Mouse (Mus musculus) adrenal gland, adult 2 months (tissue): ENCODE measurements around the gene Gm9040. TPM values are rescaled to one million over a fixed set of nuclear protein-coding genes. Genes with fewer than 3 reads are reported as not detected.
"Not testable (repeated sequence)": the region's sequence is repeated elsewhere in the genome, so short reads cannot be mapped to it uniquely, and the experiment has no call there.

Experiments
- DNase-seq: peaks from one replicate; pipeline ENCODE4 v3.0.0; 2021
- long read RNA-seq: library from polyadenylated mRNA; stranded (forward); transcript quantifications from one replicate; pipeline ENCODE4 v2.0.0, GENCODE M21; 2021
- polyA plus RNA-seq: library from polyadenylated mRNA; depleted of rRNA; stranded (reverse); fragments of >200 nt; gene quantifications from 2 replicates; pipeline ENCODE4 v1.2.3, GENCODE M21; 2012; rRNA removed
- total RNA-seq, 2 experiments: library from RNA; stranded (reverse); gene quantifications; 2 replicates each; pipeline ENCODE4 v1.2.3; 2021

The Gm9040 gene
- total RNA-seq (not detected), polyA plus RNA-seq (not detected in 2 replicates)
- long read RNA-seq, result 0 reads

- not testable (repeated sequence) for DNase-seq
These were observed at the start of gene Gm9040 for GRCm38 (mm10) chr10:118326869-118327268. Gene Gm9040 (minus strand): TSS chr10:118326969.

GRCm38 (mm10) chr10:118370443-118370842 is 43.7 kb upstream of the Gm9040 start:
- peak; percentile 75 for DNase-seq

- DNase-seq, result no peak
These were observed 42.7 kb upstream of the Gm9040 start for GRCm38 (mm10) chr10:118369518-118369917.

- DNase-seq, result not testable (repeated sequence)
These were observed 27.2 kb upstream of the Gm9040 start, which contains the start of gene Gm9049 for GRCm38 (mm10) chr10:118354005-118354404. Gene Gm9049 (minus strand): TSS chr10:118354105.

GRCm38 (mm10) chr10:118348579-118348978 is 21.8 kb upstream of the Gm9040 start, which contains the start of gene Gm9048:
Gene Gm9048 (minus strand): TSS chr10:118348679.
- DNase-seq, result not testable (repeated sequence)

- not testable (repeated sequence) for DNase-seq
These were observed 16.4 kb upstream of the Gm9040 start, which contains the start of gene Gm9046 for GRCm38 (mm10) chr10:118343155-118343554. Gene Gm9046 (minus strand): TSS chr10:118343255.

GRCm38 (mm10) chr10:118337731-118338130 is 11.0 kb upstream of the Gm9040 start, which contains the start of gene Gm9045:
Gene Gm9045 (minus strand): TSS chr10:118337831.
- DNase-seq, result not testable (repeated sequence)

- DNase-seq, result not testable (repeated sequence)
These were observed 5.5 kb upstream of the Gm9040 start, which contains the start of gene Gm9044 for GRCm38 (mm10) chr10:118332308-118332707. Gene Gm9044 (minus strand): TSS chr10:118332408.

GRCm38 (mm10) chr10:118319024-118319423 is 7.7 kb downstream of the Gm9040 start:
- no peak for DNase-seq

GRCm38 (mm10) chr10:118302133-118302532 is 24.6 kb downstream of the Gm9040 start:
- DNase-seq, result not testable (repeated sequence)

- DNase-seq, result no peak
These were observed 31.8 kb downstream of the Gm9040 start, which contains the start of gene Iltifb for GRCm38 (mm10) chr10:118294938-118295337. Gene Iltifb (minus strand): TSS chr10:118295038.

- not testable (repeated sequence) for DNase-seq
These were observed 43.8 kb downstream of the Gm9040 start for GRCm38 (mm10) chr10:118283016-118283415.

GRCm38 (mm10) chr10:118282565-118282964 is 44.2 kb downstream of the Gm9040 start:
- not testable (repeated sequence) for DNase-seq

GRCm38 (mm10) chr10:118278069-118278468 is 48.7 kb downstream of the Gm9040 start:
- not testable (repeated sequence) for DNase-seq

Other genes with a start within 250 kb of the Gm9040 start
- 10 to 100 TPM in 1 of 2 experiments, 1 to 10 TPM in 1; 8.0 to 16.3 TPM for gene Mdm1, start 185.2 kb downstream of the Gm9040 start, total RNA-seq
- gene Mdm1, start 185.2 kb downstream of the Gm9040 start, polyA plus RNA-seq, result 1.8 and 2.3 TPM in 2 replicates
- gene Il22, start 122.0 kb downstream of the Gm9040 start, total RNA-seq, result not detected
- not detected in 2 replicates for gene Il22, start 122.0 kb downstream of the Gm9040 start, polyA plus RNA-seq
- gene Gm32717, start 86.2 kb downstream of the Gm9040 start, total RNA-seq, result under 1 TPM; 0.37 to 0.48 TPM
- not detected in 2 replicates for gene Gm32717, start 86.2 kb downstream of the Gm9040 start, polyA plus RNA-seq
- gene Gm32802, start 68.3 kb downstream of the Gm9040 start, total RNA-seq, result under 1 TPM; 0.37 to 0.48 TPM
- not detected in 2 replicates for gene Gm32802, start 68.3 kb downstream of the Gm9040 start, polyA plus RNA-seq
- gene Iltifb, start 31.9 kb downstream of the Gm9040 start, total RNA-seq, result not detected
- gene Iltifb, start 31.9 kb downstream of the Gm9040 start, polyA plus RNA-seq, result not detected in 2 replicates
- not detected for gene Gm9044, start 5.4 kb upstream of the Gm9040 start, total RNA-seq
- not detected in 2 replicates for gene Gm9044, start 5.4 kb upstream of the Gm9040 start, polyA plus RNA-seq
- not detected for gene Gm9045, start 10.9 kb upstream of the Gm9040 start, total RNA-seq
- not detected in 2 replicates for gene Gm9045, start 10.9 kb upstream of the Gm9040 start, polyA plus RNA-seq
- gene Gm9046, start 16.3 kb upstream of the Gm9040 start, total RNA-seq, result not detected
- gene Gm9046, start 16.3 kb upstream of the Gm9040 start, polyA plus RNA-seq, result not detected in 2 replicates
- gene Gm9048, start 21.7 kb upstream of the Gm9040 start, total RNA-seq, result not detected
- not detected in 2 replicates for gene Gm9048, start 21.7 kb upstream of the Gm9040 start, polyA plus RNA-seq
- gene Gm9049, start 27.1 kb upstream of the Gm9040 start, total RNA-seq, result not detected
- gene Gm9049, start 27.1 kb upstream of the Gm9040 start, polyA plus RNA-seq, result not detected in 2 replicates
- not detected for gene Ifng, start 114.1 kb upstream of the Gm9040 start, total RNA-seq
- gene Ifng, start 114.1 kb upstream of the Gm9040 start, polyA plus RNA-seq, result not detected in 2 replicates